Mouse (Mus musculus): ENCODE data around the gene March6. TPM values are rescaled to one million over a fixed set of nuclear protein-coding genes. Genes with fewer than 3 reads are reported as not detected.
A peak's percentile ranks its signal among the peaks of the same experiment; 100 is the strongest.

Gene March6
- total RNA-seq, 2 experiments from 2014 or later: 114 to 116 TPM

DNA sequence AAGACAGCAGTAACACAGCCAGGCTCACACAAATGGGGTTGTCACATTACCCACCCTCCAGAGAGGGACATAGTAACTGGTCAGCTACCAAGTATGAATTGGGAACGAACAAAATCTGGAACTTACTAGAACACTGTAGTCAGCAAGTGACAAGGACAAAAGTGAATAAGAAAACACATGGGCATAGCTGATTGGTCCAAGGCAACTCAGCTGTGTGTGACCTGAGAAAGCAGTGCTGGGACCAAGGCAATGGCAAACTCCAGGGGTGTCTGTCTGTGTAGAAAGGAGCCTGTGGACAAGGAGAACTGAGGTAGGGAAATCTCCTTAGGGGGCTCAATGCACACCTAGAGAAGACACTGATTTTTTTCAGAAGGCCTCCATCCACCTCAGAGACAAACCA is 19.1 kb downstream of the March6 start:
- no peak for DNase-seq

DNA sequence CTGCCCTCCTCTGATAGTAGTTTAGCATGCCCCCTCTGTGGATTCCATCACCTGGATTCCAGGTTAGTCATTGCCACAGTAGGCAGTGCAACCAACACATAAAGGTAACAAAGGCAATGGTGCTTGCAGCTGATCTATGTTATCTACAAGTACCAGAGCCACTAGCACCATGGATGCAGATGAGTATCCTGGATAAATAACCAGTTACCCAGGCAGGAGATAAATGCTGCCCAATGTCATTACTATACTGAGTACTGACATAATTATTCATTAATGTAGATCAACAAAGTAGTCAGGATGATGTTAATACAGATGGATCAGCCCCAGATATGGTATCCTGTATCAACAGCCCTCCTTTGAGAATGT is 19.5 kb downstream of the March6 start:
- no peak for DNase-seq

DNA sequence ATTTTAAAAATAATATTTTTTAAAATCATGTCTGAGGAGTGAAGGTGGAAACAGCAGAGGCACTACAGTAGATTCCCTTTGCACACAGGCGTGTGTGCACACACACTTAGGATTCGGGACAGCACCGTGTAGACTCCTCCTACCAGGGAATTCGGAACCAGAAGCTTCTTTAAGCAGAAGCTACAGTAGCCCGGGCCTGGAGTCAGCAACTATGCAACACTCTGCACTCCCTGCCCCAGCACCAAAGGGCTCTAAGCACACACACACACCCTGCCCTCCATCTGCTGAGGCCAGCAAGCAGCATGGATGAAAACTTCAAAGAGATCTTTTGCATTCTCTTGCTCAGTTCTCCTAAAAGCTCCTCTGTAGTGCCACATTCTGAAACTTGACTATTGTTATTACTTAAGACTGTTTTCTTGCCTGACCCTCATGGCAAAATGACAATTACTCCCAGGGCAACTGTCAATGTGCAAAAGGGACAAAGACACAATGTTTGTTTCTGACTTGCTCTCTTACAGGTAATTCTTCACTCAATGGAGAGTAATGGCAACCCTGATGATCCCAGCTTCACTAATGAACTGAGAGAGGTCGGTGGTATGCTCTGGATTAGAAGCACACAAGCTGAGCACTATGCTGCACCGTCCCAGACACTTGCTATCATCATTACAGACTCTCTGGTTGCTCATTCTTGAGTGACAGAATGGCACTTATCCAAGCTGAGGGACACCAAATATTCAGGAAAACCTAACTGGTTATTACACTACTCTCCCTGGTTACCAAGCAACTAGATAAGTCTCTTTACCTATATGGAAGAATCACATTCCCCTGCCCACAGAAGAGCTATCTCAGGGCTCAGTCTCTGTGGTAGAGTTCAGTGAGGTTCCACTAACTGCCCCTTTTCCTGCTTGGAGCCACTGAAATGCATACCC is 20.1 kb downstream of the March6 start:
- peak in 1 of 2 experiments; percentile 17 for DNase-seq

DNA sequence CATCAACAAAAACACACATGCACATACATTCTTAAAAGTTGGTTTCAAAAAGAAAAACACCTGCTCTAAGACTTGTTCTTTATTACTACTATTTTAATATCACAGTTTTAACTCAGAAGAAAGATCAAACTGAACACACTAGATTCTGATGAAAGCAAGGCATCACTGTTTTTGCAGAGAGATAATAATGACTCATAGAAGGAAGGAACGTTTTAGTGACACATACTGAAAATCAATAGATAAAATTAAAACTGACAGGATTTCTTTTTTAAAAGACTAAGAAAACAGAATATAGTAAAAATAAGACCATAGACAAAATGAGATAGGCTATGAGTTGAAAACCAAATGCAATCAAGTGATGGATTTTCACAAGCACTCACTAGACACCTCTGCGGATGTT is 25.8 kb downstream of the March6 start:
- DNase-seq: no peak

DNA sequence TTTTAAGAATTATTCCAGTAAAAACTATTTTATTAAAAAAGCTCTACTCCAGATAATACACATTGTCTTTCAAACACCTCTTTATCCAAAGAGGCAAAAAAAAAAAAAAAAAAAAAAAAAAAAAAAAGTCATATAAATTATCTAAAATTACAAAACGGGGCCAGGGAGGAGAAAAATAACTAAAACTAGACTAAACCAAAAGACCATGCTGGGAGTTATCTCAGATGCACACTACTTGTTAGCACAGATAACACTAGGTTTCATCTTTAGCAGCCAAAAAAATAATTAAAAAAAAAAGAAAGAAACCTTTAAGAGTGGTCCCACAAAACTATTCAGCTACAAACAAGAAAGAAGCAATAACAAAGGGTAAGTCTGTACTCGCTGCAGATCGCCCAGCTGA is 27.4 kb downstream of the March6 start:
- no peak for DNase-seq

DNA sequence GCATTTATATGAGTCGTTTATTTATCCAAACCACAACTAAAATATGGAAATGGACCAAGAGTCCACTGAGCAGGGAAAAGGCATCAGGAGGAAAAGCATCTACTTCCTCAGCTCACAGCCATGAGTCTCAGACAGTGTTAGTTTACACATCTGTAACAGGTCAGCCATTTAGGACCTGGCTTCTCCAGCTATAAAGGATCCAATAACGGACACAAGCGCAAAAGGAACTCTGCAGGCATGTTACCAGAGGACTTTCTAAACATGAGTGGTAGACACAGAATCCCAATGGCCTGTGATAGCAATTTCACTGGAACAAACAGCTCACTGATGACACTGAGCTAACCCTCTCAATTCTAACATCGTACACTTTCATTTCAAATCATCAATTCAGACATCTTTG is 27.9 kb downstream of the March6 start:
- no peak for DNase-seq

DNA sequence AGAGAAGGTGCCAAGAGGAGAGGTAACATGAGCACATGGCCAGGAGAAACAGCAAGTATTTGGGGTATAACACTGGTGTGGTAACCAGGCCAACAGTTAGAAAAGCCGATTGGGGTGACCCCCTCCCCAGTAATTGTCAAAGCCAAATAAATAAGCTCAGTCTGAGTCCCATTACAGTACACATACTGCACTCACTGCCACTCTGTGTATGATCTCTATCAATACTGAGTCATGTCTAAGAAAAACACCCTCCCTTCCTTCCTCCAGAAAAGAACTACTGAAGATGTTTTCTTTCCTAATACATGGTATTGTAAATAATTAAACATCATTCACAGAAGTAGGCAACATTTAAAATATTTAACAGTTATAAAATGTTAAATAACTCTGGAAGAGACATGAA is 28.5 kb downstream of the March6 start:
- no peak for DNase-seq

DNA sequence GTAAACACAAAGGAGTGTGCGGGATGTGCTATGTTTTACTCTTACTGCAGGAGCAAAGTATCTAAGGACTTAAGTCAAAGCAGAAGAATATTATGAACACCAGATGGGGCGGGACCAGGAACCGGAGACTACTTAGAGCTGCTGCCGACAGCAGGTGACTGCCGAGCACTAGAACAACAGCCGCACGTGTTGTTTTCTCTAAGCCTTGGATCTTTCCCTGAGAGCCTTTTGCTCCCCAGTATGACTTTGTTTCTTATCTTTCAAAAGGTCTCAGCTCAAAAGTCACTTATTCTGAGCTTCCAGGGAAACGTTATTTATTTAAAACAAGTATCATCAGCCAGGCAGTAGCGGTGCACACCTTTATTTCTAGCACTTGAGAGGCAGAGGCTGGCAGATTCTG is 36.0 kb downstream of the March6 start:
- DNase-seq: no peak

DNA sequence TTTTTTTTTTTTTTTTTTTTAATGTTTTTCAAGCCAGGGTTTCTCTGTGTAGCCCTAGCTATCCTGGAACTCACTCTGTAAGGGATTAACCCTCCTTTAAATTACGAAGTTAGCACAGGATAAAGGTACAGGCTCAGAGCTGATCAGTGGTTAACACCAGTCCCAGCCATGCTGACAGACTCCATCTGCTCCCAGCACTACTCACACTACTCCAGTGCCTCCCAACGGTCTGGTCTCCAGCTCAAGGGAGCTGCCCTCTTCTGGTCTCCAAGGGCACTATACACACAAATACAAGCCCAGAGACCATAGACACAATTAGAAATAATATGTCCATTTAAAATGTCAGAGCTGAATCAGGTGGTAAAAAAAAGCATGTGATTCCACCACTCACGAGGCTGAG is 36.5 kb downstream of the March6 start:
- DNase-seq: no peak

DNA sequence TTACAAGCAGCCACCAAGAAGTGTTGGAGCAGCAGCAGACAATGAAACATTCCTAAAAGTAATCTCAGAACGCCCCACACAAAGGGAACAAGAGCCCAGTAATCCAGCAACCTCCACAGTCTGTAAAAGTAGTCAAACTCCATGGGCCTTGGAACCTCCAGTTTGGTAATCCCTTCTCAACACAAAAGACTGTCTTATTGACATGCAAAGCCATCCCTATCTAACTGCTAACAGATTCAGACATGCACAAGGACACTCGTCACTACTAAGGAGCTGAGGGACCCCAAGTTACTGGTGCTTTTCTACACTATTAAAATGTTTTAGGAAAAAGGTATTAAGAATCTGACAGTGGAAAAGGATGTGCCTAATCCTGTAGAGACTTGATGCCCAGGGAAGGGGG is 43.4 kb downstream of the March6 start:
- no peak for DNase-seq

DNA sequence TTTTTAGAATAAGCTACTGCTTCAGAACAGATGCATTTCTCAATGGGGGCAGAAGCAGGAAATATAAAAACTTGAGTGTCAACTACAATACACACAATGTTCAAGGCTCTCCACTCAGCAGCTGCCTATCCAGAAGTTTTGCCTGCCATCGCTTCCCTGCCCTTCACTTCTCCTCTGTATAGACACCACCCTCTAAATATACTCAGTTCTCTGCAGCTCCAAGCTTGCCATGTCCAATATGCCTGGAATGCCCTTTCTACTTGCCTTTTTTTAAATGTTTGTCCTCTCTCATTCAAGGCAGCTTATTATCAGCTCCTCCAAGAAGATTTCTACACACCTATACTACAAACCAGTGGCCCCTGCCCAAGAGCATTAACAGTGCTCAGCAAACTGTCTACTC is 54.2 kb downstream of the March6 start:
- DNase-seq: peak in 1 of 2 experiments; percentile 22

DNA sequence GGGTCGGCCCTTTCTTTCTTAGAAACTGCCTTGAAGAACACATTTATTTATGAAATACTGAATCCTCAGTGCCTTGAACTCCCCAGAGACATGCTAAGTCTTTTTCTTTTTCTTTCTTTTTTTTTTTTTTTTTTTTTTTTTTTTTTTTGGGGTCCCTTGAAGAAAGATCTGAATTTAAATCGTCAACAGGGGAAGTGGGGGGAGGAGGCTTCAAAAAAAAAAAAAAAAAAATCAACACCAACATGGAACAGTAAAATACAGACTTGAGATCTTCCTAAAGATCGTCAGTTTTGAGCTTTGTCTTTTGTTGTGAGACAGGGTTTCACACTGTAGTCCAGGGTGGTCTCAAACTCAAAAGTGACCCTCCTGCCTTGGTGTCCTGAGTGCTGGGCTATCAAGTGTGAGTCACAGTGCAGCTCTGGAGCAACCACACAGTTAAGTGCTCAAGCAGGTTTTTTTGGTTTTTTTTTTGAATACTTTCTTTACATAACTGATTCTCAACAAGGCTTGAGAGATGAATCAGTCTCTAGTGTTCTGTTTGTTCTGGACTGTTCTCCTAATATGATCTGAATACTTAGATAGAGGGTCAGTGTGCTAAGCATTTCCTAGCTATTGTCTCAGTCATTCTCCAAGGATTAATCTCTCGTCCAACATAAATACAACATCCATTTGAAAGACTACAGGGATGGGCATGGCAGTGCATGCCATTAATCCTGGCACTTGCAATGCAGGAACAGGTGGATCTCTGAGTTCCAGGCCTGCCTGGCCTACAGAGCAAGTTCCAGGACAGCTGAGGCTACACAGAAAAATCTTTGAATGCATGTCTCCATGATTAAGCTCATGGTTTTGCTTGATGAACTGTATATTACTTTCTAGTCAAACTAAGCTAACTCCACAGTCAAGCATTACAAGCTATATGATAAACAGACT is 57.9 kb downstream of the March6 start:
- no peak for DNase-seq

DNA sequence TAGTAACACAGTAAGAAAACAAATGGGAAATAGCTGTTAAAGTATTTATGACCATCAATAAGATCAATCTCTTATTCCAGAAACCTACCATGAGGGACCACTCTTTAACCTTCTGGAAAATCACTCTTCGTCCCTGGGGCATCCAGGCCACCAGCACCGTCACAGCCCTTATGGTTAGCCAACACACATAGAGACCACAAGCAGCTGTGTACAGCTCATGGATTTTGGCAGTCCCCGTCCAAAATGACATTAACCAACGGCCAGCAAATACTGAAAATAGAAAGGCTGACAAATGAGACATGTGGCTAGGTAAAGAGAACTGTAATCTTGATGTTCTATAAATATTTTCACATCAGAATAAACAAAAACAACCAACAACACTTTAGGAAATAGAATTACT is 59.3 kb downstream of the March6 start:
- DNase-seq: no peak

DNA sequence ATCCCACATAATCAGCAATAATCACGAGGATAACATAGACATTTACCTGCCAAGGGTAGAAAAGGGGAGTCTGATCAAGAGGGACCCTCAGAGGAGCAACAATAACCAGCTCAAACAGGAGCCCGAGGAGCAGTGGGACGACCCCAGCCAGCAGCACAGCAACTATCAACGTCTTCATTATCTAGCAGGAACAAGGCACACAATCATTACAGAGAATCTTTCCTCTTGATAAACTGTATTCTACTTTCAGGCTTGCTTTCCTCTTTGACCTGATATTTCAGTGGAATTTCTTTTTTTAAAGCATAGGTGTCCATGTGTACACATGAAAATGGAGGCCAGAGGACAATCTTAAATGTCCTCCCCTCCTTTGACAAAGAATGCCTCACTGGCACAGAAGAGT is 61.4 kb downstream of the March6 start:
- no peak for DNase-seq

DNA sequence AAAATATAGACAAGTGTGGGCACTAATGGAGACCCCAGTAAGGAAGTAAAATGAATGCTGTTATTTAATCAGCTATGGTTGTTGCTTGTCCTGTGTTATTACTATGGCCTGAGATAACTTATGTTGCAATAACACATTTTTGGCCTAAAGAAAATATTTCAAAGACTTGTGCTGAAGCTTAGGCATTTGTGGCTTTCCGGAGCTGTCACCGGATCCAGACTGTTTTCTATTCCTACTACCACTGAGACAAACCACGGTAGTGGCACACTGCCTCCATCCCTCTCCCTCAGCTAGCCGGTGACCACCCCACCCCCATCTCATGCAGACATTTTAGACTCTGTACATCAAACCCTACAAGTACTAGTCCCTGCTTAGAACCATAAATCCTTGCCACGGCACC is 62.0 kb downstream of the March6 start:
- no peak for DNase-seq

DNA sequence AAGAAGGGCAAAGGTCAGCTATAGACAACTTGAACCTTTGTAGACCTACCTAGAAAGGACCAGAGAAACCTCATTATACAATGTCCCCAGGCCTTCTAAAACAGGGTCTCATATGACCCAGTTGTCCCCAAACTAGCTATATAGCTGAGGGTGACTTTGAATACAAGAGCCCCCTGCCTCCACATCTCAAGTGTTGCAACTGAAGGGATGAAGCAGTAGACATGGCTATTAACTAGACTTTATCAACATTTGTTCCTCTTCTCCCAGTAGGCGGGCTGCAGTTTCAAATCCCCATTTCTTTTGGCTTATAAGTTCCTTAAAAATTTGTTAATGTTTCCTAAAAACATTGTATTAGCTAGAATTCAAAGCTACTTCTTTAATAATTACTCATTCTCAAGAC is 64.1 kb downstream of the March6 start:
- DNase-seq: no peak

DNA sequence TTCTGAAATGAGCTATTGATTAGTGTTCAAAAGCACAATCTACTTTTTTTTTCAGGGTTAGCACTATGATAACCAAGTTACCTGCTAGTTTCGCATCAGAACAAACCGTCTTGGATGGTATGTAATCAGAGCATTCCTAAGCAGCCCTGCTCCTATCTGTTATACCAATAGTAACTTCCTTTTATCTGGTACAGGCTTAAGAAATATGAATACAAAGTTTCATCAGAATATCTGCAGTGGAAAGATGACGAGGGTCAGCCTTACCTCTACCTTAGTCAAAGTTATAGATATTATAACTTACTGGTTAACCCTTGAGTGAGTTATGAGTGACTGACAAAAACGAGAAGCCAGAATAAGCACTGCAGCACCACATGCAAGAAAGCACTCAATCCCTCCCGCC is 64.6 kb downstream of the March6 start:
- no peak for DNase-seq

DNA sequence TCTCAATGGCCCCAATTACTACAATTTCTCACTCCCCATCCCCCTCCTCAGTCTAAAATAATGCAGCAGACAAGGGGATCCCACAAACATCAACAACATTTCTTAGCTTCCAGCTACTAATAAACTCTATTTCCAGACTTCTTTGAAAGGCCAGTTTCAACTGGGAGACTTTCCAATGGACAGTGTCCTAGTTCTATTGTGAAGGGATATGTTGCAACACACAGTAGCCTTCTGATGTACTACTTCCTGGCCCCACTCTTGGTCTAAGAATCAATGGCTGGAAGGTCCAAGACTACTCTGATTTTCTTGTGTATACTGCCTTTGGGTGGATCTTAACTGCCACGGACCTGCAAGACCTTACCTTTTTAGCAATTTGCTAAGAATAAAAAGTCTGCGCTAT is 65.0 kb downstream of the March6 start:
- no peak for DNase-seq

DNA sequence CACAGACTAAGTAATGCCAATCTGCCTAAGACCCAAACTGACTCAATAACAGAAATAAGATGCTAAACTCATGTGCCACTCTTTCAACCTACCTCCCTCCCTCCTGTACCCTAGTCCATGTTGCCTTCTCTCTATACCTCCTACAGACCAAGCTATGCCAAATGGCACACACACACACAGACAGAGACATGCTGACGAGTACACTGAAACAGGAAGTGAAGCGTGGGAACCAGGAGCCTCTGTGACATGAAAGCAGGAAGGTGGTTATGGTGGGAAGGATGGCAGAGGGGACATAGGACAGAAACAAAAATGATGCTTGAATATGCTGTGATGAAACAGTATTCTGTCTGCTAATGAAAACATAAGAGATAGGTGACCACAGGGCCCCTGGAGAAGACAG is 70.3 kb downstream of the March6 start:
- DNase-seq: no peak

DNA sequence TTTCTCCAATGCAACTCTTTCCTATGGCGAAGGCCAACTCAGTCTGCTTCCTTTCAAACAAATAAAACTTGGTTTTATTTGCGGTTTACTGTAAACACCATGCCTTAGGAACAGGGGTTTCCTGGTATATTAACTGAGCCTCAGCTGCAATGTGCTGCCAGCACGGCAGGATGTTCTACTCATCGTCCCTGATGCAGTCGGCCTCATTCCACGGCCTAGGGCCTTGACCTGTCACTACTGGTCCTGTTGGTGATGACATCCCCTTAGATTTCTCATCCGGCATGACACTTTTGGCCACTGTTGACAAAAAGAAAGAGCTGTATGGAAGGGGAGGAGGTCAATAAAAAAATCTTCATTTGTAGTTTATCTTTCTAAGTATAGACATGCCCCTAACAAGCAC is 72.8 kb downstream of the March6 start:
- DNase-seq: no peak

DNA sequence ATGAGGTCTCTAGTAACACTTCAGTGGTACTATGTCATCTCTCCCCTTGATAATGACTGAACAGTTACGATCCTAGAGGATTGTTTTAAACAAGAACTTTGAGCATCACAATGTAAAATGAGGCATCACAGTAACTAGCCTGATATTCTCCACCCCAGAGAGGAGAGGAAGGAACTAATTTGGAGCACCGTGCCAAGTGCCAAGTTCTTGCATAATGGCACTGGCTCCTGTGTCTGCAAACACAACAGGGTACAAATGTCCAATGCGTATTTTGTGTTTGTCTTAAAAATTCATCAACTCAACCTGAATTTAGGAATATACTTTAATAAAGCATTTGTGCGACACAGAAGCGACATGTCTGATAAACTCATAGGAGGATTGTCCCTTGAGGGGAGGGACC is 74.5 kb downstream of the March6 start:
- DNase-seq: no peak

DNA sequence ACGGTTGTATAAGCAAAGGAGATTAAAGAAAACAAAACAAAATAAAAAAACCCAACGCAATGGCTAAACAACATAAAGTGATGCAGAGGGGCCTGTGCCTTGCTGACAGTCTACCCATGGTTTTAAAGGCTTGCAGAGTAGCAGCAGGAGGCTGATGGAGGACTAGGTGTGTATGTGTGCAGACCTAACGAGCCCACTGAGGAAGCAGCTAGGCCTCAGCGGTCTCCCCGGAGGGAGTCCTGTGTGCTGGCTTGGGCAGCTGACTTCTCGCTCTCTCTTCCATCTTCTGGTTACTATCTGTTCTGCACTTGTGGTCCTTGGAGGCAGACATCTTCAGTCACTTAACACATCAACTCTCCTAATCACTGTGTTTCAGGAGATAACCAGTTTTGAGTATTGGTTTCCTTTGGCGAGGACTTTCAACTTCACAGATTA is 76.0 kb downstream of the March6 start:
- DNase-seq: no peak
